Mouse (Mus musculus): ENCODE results near the gene Nsfl1c. TPM values are rescaled to one million over a fixed set of nuclear protein-coding genes. Genes with fewer than 3 reads are reported as not detected.

Gene Nsfl1c
- polyA plus RNA-seq, 1 experiment from 2014 or later = 270 TPM

DNA sequence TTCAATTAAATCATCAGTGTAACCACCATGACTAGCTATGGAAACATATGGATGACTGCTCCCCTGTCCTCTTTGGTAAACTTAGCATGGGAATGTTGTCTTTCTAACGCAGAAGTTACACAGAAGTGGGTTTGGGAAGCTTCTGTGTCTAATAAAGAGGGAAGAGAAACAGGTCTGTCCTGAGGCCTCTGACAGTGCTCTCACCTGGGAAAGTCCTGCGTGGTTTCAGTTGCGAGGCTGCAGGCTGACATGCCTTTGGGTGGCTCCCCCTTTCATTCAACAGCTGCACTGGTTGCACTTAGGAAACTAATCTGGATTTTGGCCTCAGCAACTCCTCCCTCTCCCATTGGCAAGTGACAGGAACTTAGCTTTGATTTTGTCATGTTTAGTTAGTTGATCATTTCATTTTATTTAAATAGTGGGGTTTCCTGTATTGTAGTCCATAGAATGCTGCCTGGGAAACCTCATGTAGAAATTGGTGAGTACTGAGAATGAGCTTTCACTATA, 55.7 kb downstream of the Nsfl1c start:
- H3K36me3 ChIP-seq = peaks cover 71% of the 10 kb centered on the region
- no peak overlapping the region for H3K4me2 ChIP-seq
- H3K9me3 ChIP-seq (replicated peaks) = no peaks in the 10 kb centered on the region
- no peak overlapping the region for H3K9ac ChIP-seq (replicated peaks)
- no peak overlapping the region for H3K4me3 ChIP-seq (replicated peaks)
- no peak overlapping the region for H3K27ac ChIP-seq (replicated peaks)
- H3K27me3 ChIP-seq (replicated peaks) = no peaks in the 10 kb centered on the region
- no peak for ATAC-seq (ENCODE audit: low FRiP score)
- 92% methylated on average over 3 of the region's 3 CpGs for WGBS
- H3K4me1 ChIP-seq = peaks cover 38% of the 10 kb centered on the region

Other genes with a start within 250 kb of the Nsfl1c start
- not detected in 2 replicates for gene 4921509C19Rik, start 18.0 kb upstream of the Nsfl1c start, polyA plus RNA-seq (2015; fragmentation: Nextera tagmentation; extraction: Ambion mirVana)
- gene Fkbp1a, start 48.3 kb downstream of the Nsfl1c start, polyA plus RNA-seq (2015; fragmentation: Nextera tagmentation; extraction: Ambion mirVana) = 644 and 655 TPM in 2 replicates
- 1.2 and 2.8 TPM in 2 replicates for gene Sdcbp2, start 78.4 kb downstream of the Nsfl1c start, polyA plus RNA-seq (2015; fragmentation: Nextera tagmentation; extraction: Ambion mirVana)
- gene Snph, start 138.4 kb downstream of the Nsfl1c start, polyA plus RNA-seq (2015; fragmentation: Nextera tagmentation; extraction: Ambion mirVana) = 28.6 and 33.0 TPM in 2 replicates
- 0.33 and 0.36 TPM in 2 replicates for gene Rad21l, start 174.4 kb downstream of the Nsfl1c start, polyA plus RNA-seq (2015; fragmentation: Nextera tagmentation; extraction: Ambion mirVana)
- 24.5 and 30.5 TPM in 2 replicates for gene Tmem74b, start 207.8 kb downstream of the Nsfl1c start, polyA plus RNA-seq (2015; fragmentation: Nextera tagmentation; extraction: Ambion mirVana)